ENCODE assay signal across 9 mouse cellular contexts in the genomic region with DNA sequence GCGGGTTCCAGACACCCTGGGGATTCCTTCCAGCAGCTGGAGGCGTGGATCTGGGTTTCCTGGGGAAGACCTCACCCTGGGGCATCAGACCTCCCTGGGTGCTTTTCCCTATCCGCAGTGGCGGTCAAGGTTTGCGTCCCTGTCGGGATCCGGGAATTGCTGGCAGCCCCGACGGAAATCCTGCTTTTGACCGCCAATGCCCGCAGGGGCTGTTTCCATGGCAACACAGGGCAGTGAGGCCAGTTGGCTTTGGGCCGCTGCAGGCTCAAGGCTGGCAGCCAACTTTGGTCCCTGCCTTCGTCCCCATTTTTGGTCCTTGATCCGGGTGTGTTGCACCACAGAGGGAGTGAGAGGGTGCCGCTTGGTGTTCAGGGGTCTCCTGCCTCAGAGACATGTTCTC. TPM values are rescaled to one million over a fixed set of nuclear protein-coding genes. Genes with fewer than 3 reads are reported as not detected.
DNase-seq lines count a peak whose midpoint lies in the region; ATAC-seq and TF ChIP-seq lines count a peak whose summit lies in the region.
"Had no signal": no experiment of that assay in that cellular context is flagged by ENCODE, and none has a peak within 500 bp of the region (broad histone marks: within the 10 kb centered on the region; RNA-seq: fewer than 3 reads in every experiment).

No protein-coding gene starts in this region.

- peak; percentile 12 for DNase-seq in CD4-positive, CD25-positive, alpha-beta regulatory T cell, adult 2 months (ENCODE audit: low read depth, low spot score)
- DNase-seq in cerebellum, postnatal 10 days, result peak; percentile 97
- DNase-seq in frontal cortex, postnatal 36 days (ENCODE audit: low spot score in 2 of 2), result peak; percentile 21 to 59
- peak; percentile 76 for DNase-seq in hindbrain, embryonic 14.5 days (ENCODE audit: low spot score)
- peak; percentile 46 to 47 for DNase-seq in layer of hippocampus, postnatal 36 days
- peak; percentile 87 for DNase-seq in lung, postnatal 0 days (ENCODE audit: low spot score)
- DNase-seq in right cerebral cortex, postnatal 10 days (ENCODE audit: low spot score in 2 of 2), result peak; percentile 78 to 82

- peak; percentile 62 for TF ChIP-seq EP300 in lung, postnatal 0 days (IDR thresholded peaks at IDR 0.05)

- H3K36me3 ChIP-seq in hindbrain, embryonic 14.5 days (replicated peaks; ENCODE audit: control insufficient read depth, insufficient read depth), result no peaks in the 10 kb centered on the region
- H3K36me3 ChIP-seq in lung, postnatal 0 days (ENCODE audit: insufficient read depth, low read length), result no peaks in the 10 kb centered on the region

- H3K27me3 ChIP-seq in hindbrain, embryonic 14.5 days (ENCODE audit: control insufficient read depth, insufficient read depth, low read length), result peaks cover 32% of the 10 kb centered on the region
- no peaks in the 10 kb centered on the region for H3K27me3 ChIP-seq in lung, postnatal 0 days (replicated peaks; ENCODE audit: insufficient read depth, low read length)

- no peak overlapping the region for H3K4me3 ChIP-seq in hindbrain, embryonic 14.5 days (replicated peaks; ENCODE audit: low read length)
- H3K4me3 ChIP-seq in lung, postnatal 0 days (ENCODE audit: low read depth, low read length), result peak overlapping the region; percentile 15

- peaks cover 18% of the 10 kb centered on the region for H3K4me1 ChIP-seq in hindbrain, embryonic 14.5 days (replicated peaks; ENCODE audit: control insufficient read depth, insufficient read depth, low read length)
- peaks cover 19% of the 10 kb centered on the region; the same call in 1 of the 2 replicates for H3K4me1 ChIP-seq in lung, postnatal 0 days (ENCODE audit: insufficient read depth, low read depth, low read length)

- TF ChIP-seq CTCF in lung, postnatal 0 days (IDR thresholded peaks at IDR 0.05), result peak; percentile 10; the same call in 1 of the 2 replicates

- peak overlapping the region; percentile 36 for H3K4me2 ChIP-seq in hindbrain, embryonic 14.5 days (replicated peaks)
- peak overlapping the region; percentile 43 for H3K4me2 ChIP-seq in lung, postnatal 0 days (replicated peaks; ENCODE audit: low read depth, low read length)

- H3K9ac ChIP-seq in hindbrain, embryonic 14.5 days, result no peak overlapping the region
- no peak overlapping the region for H3K9ac ChIP-seq in lung, postnatal 0 days (replicated peaks; ENCODE audit: low read depth)

- 2% methylated on average over 15 of the region's 15 CpGs for WGBS in hindbrain, embryonic 14.5 days
- 5% methylated on average over 15 of the region's 15 CpGs for WGBS in lung, postnatal 0 days

- H3K27ac ChIP-seq in hindbrain, embryonic 14.5 days, result no peak overlapping the region
- peak overlapping the region; percentile 54; the same call in 1 of the 2 replicates for H3K27ac ChIP-seq in lung, postnatal 0 days (ENCODE audit: low read length)
- H3K27ac ChIP-seq: macrophage had no signal

- H3K9me3 ChIP-seq in hindbrain, embryonic 14.5 days (ENCODE audit: control insufficient read depth, low read length), result no peaks in the 10 kb centered on the region
- H3K9me3 ChIP-seq in lung, postnatal 0 days (ENCODE audit: low read length), result no peaks in the 10 kb centered on the region

- ATAC-seq in CD4-positive, CD25-positive, alpha-beta regulatory T cell, adult 4 months, result no peak
- ATAC-seq in hindbrain, embryonic 14.5 days (ENCODE audit: low FRiP score), result no peak
- peak; percentile 73 for ATAC-seq in lung, postnatal 0 days

RNA-seq across cellular contexts. Expression of a gene that starts 1.0 kb away (rescaled TPM):
- 1 to 10 TPM; 3.7 to 8.2 TPM for polyA plus RNA-seq in CD4-positive, CD25-positive, alpha-beta regulatory T cell, adult 4 months (2017; shearing (Covaris generic))
- 0.14 and 0.17 TPM in 2 replicates for polyA plus RNA-seq in hindbrain, embryonic 14.5 days (2014; fragmentation: Nextera tagmentation; extraction: Ambion mirVana)
- total RNA-seq in layer of hippocampus, postnatal 36 days (2021), result under 1 TPM in 1 of 2 experiments, not detected in 1; 0.66 TPM
- 4.0 and 4.7 TPM in 2 replicates for polyA plus RNA-seq in lung, postnatal 0 days (2015; fragmentation: Nextera tagmentation; extraction: Ambion mirVana)

RNA-seq across cellular contexts. Expression of a gene that starts 36.2 kb away (rescaled TPM):
- polyA plus RNA-seq in CD4-positive, CD25-positive, alpha-beta regulatory T cell, adult 4 months (2017; shearing (Covaris generic)), result 1 to 10 TPM; 2.6 to 3.7 TPM
- polyA plus RNA-seq in hindbrain, embryonic 14.5 days (2014; fragmentation: Nextera tagmentation; extraction: Ambion mirVana), result 12.9 and 13.4 TPM in 2 replicates
- total RNA-seq in layer of hippocampus, postnatal 36 days (2021), result 100 to 1,000 TPM; 111 to 113 TPM
- 3.9 and 4.4 TPM in 2 replicates for polyA plus RNA-seq in lung, postnatal 0 days (2015; fragmentation: Nextera tagmentation; extraction: Ambion mirVana)

RNA-seq across cellular contexts. Expression of a gene that starts 52.5 kb away (rescaled TPM):
- polyA plus RNA-seq in CD4-positive, CD25-positive, alpha-beta regulatory T cell, adult 4 months (2017; shearing (Covaris generic)), result 10 to 100 TPM; 16.5 to 21.1 TPM
- polyA plus RNA-seq in hindbrain, embryonic 14.5 days (2014; fragmentation: Nextera tagmentation; extraction: Ambion mirVana), result 37.7 and 39.5 TPM in 2 replicates
- total RNA-seq in layer of hippocampus, postnatal 36 days (2021), result 10 to 100 TPM; 52.4 to 53.3 TPM
- 53.9 and 57.6 TPM in 2 replicates for polyA plus RNA-seq in lung, postnatal 0 days (2015; fragmentation: Nextera tagmentation; extraction: Ambion mirVana)

Comparison
In these comparisons a context has a peak if more than half of its experiments do, and no peak if none do; other contexts are left out.
1. DNase-seq: peak in every context shown above with its lines; median percentile 97 in cerebellum, postnatal 10 days; 87 in lung, postnatal 0 days; 80 in right cerebral cortex, postnatal 10 days; 76 in hindbrain, embryonic 14.5 days; 46 in layer of hippocampus, postnatal 36 days; 40 in frontal cortex, postnatal 36 days; 12 in CD4-positive, CD25-positive, alpha-beta regulatory T cell, adult 2 months.